17 mouse cellular contexts compared by ENCODE assay signal in the genomic region with DNA sequence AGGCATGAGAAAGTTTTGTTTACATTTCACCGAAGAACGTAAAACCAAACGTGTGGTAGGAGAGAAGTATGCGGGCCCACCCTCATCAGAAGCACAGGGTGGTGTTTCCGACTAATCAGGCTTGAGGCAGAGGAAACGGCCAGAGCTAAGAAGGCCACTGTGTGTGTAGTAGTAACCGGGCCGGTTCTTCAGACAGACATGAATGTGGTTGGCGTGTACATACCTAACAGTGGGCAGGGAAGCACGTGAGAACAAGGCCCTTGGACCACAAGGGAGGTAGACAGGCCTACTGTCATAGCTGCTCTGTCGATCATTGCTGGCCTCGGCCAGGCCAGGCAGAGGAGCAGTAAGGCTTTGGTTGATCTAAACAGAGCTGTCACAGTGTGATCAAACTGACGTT.
A peak's percentile ranks its signal among the peaks of the same experiment; 100 is the strongest.
DNase-seq lines count a peak whose midpoint lies in the region; ATAC-seq and TF ChIP-seq lines count a peak whose summit lies in the region.
"Had no signal": no experiment of that assay in that cellular context is flagged by ENCODE, and none has a peak within 500 bp of the region (broad histone marks: within the 10 kb centered on the region; RNA-seq: fewer than 3 reads in every experiment).

No protein-coding gene starts in this region.

- no peak for DNase-seq in lung, postnatal 36 days
- no peak for DNase-seq in stomach, postnatal 0 days (ENCODE audit: low spot score)
- DNase-seq in cerebellum, postnatal 4 days (ENCODE audit: low spot score in 2 of 2), result no peak
- DNase-seq: adrenal gland, postnatal 10 days; cerebellum, adult 18-20 months; cerebellum, adult 9-11 months; cerebellum, postnatal 36 days; gastrocnemius, postnatal 36 days; heart, adult 11 months; heart, postnatal 10 days had no signal

- WGBS in lung, embryonic 15.5 days, result 35% methylated on average over 13 of the region's 13 CpGs
- 32% methylated on average over 13 of the region's 13 CpGs for WGBS in stomach, postnatal 0 days

- no peaks in the 10 kb centered on the region for H3K27me3 ChIP-seq in lung, embryonic 15.5 days
- H3K27me3 ChIP-seq in E14TG2a.4 (ENCODE audit: insufficient read depth, low read length) (no peaks in the 10 kb centered on the region), ES-Bruce4 (ENCODE audit: control insufficient read depth, insufficient read depth, low read length, poor library complexity, severe bottlenecking) (no peaks in the 10 kb centered on the region)
- no peaks in the 10 kb centered on the region for H3K27me3 ChIP-seq in stomach, postnatal 0 days (ENCODE audit: control insufficient read depth, insufficient read depth, low read length)
- H3K27me3 ChIP-seq: hindbrain, embryonic 13.5 days had no signal

- TF ChIP-seq EP300 in ES-Bruce4 (IDR thresholded peaks at IDR 0.05; ENCODE audit: insufficient read depth, low read depth, low read length), result no peak
- TF ChIP-seq EP300 in stomach, postnatal 0 days (optimal IDR thresholded peaks at IDR 0.05), result no peak

- H3K4me3 ChIP-seq in lung, embryonic 15.5 days, result no peak overlapping the region
- H3K4me3 ChIP-seq in E14TG2a.4 (replicated peaks; ENCODE audit: low read length) (0 out of 2 replicates have a peak overlapping the region, but pooled peaks have one; percentile 8), ES-Bruce4 (ENCODE audit: low read depth, low read length) (0 out of 2 replicates have a peak overlapping the region, but pooled peaks have one; percentile 4)
- no peak overlapping the region for H3K4me3 ChIP-seq in stomach, postnatal 0 days (ENCODE audit: low read depth, low read length)
- H3K4me3 ChIP-seq: embryonic facial prominence, embryonic 10.5 days; hindbrain, embryonic 13.5 days had no signal

- H3K9ac ChIP-seq in lung, embryonic 15.5 days, result no peak overlapping the region
- no peak overlapping the region for H3K9ac ChIP-seq in ES-Bruce4 (ENCODE audit: low read depth, poor library complexity, severe bottlenecking)
- H3K9ac ChIP-seq in stomach, postnatal 0 days (ENCODE audit: low read length), result no peak overlapping the region
- H3K9ac ChIP-seq: hindbrain, embryonic 13.5 days had no signal

- no peak for TF ChIP-seq POLR2A in ES-Bruce4 (IDR thresholded peaks at IDR 0.05; ENCODE audit: insufficient read depth, low read length)

- H3K9me3 ChIP-seq in lung, embryonic 15.5 days, result no peaks in the 10 kb centered on the region
- H3K9me3 ChIP-seq in E14TG2a.4 (ENCODE audit: low read length) (no peaks in the 10 kb centered on the region), ES-Bruce4 (replicated peaks; ENCODE audit: control insufficient read depth, insufficient read depth, low read length, poor library complexity, severe bottlenecking) (no peaks in the 10 kb centered on the region; the same call in 1 of the 2 replicates)
- H3K9me3 ChIP-seq in stomach, postnatal 0 days (ENCODE audit: control insufficient read depth, low read length), result no peaks in the 10 kb centered on the region
- H3K9me3 ChIP-seq: embryonic facial prominence, embryonic 10.5 days; hindbrain, embryonic 13.5 days had no signal

- ATAC-seq in lung, embryonic 15.5 days (ENCODE audit: borderline replicate concordance, extremely low read depth, low FRiP score, low TSS enrichment), result peak; percentile 29; the same call in 1 of the 2 replicates
- ATAC-seq in stomach, postnatal 0 days (ENCODE audit: low FRiP score, low TSS enrichment), result peak; percentile 38; the same call in 1 of the 2 replicates
- ATAC-seq: forebrain, embryonic 14.5 days; hindbrain, postnatal 0 days had no signal

- H3K4me2 ChIP-seq in lung, embryonic 15.5 days, result no peak overlapping the region
- no peak overlapping the region for H3K4me2 ChIP-seq in stomach, postnatal 0 days (replicated peaks; ENCODE audit: low read depth)
- H3K4me2 ChIP-seq: hindbrain, embryonic 13.5 days had no signal

- H3K36me3 ChIP-seq in lung, embryonic 15.5 days, result no peaks in the 10 kb centered on the region
- H3K36me3 ChIP-seq in E14TG2a.4 (ENCODE audit: insufficient read depth, low read length), result no peaks in the 10 kb centered on the region
- no peaks in the 10 kb centered on the region for H3K36me3 ChIP-seq in ES-Bruce4 (ENCODE audit: control insufficient read depth, insufficient read depth, low read length, poor library complexity, severe bottlenecking)
- H3K36me3 ChIP-seq in stomach, postnatal 0 days (ENCODE audit: control insufficient read depth, insufficient read depth, low read length), result no peaks in the 10 kb centered on the region
- H3K36me3 ChIP-seq: embryonic facial prominence, embryonic 10.5 days; hindbrain, embryonic 13.5 days had no signal

- H3K27ac ChIP-seq in lung, embryonic 15.5 days, result 0 out of 2 replicates have a peak overlapping the region, but pooled peaks have one; percentile 12
- H3K27ac ChIP-seq in ES-Bruce4 (ENCODE audit: insufficient read depth, low read length), result no peak overlapping the region
- H3K27ac ChIP-seq in stomach, postnatal 0 days (replicated peaks), result no peak overlapping the region
- H3K27ac ChIP-seq: embryonic facial prominence, embryonic 10.5 days; hindbrain, embryonic 13.5 days; hindbrain, postnatal 0 days had no signal

- peaks cover 6% of the 10 kb centered on the region; the same call in 1 of the 2 replicates for H3K4me1 ChIP-seq in lung, embryonic 15.5 days
- H3K4me1 ChIP-seq in E14TG2a.4 (replicated peaks; ENCODE audit: low read depth, low read length), result peaks cover 4% of the 10 kb centered on the region
- H3K4me1 ChIP-seq in ES-Bruce4 (ENCODE audit: control insufficient read depth, insufficient read depth, low read length), result no peaks in the 10 kb centered on the region
- no peaks in the 10 kb centered on the region for H3K4me1 ChIP-seq in stomach, postnatal 0 days (replicated peaks; ENCODE audit: control insufficient read depth, insufficient read depth)

- no peak for TF ChIP-seq CTCF in E14TG2a.4 (conservative IDR thresholded peaks at IDR 0.05; ENCODE audit: low read length)
- TF ChIP-seq CTCF in ES-Bruce4 (IDR thresholded peaks at IDR 0.05; ENCODE audit: low read depth, low read length), result no peak
- no peak for TF ChIP-seq CTCF in stomach, postnatal 0 days (IDR thresholded peaks at IDR 0.05; ENCODE audit: low read depth)

Comparison
In these comparisons a context has a peak if more than half of its experiments do, and no peak if none do; other contexts are left out.
1. H3K4me3 ChIP-seq: peak in E14TG2a.4 (single experiment) and ES-Bruce4 (single experiment); none in lung, embryonic 15.5 days (single experiment) and stomach, postnatal 0 days (single experiment).